Mouse (Mus musculus) hindbrain, embryonic 13.5 days (tissue): ENCODE results near the gene Sostdc1. TPM values are rescaled to one million over a fixed set of nuclear protein-coding genes. Genes with fewer than 3 reads are reported as not detected.

Source experiments
- ATAC-seq: fragments of 200-750 bp; cut with Nextera tagmentation; 2 replicates; pipeline ENCODE4 v1.8.0; 2017; ENCODE audit warnings: moderate TSS enrichment; ENCODE audit not compliant: low FRiP score
- H3K27ac ChIP-seq: fragments of 300-500 bp; sonication (generic); 2 replicates; pipeline ENCODE4 v1.5.1; 2015; ENCODE audit warnings: inconsistent platforms, mild to moderate bottlenecking, moderate library complexity
- H3K27me3 ChIP-seq: fragments of 300-500 bp; sonication (generic); 2 replicates; pipeline ENCODE4 v1.6.1; 2015; ENCODE audit warnings: mild to moderate bottlenecking, inconsistent platforms
- H3K36me3 ChIP-seq: fragments of 300-500 bp; sonication (generic); 2 replicates; pipeline ENCODE4 v1.6.1; 2015; ENCODE audit warnings: mild to moderate bottlenecking, inconsistent platforms
- H3K4me1 ChIP-seq: fragments of 300-500 bp; sonication (generic); replicated peaks from 2 replicates; pipeline ENCODE4 v1.6.1; 2015; ENCODE audit warnings: inconsistent platforms
- H3K4me2 ChIP-seq: fragments of 300-500 bp; sonication (generic); 2 replicates; pipeline ENCODE4 v1.6.1; 2015; ENCODE audit warnings: inconsistent platforms, mild to moderate bottlenecking, moderate library complexity
- H3K4me3 ChIP-seq: fragments of 300-500 bp; sonication (generic); 2 replicates; pipeline ENCODE4 v1.5.1; 2015; ENCODE audit warnings: mild to moderate bottlenecking, inconsistent platforms
- H3K9ac ChIP-seq: fragments of 300-500 bp; sonication (generic); 2 replicates; pipeline ENCODE4 v1.6.1; 2015; ENCODE audit warnings: mild to moderate bottlenecking, inconsistent platforms
- H3K9me3 ChIP-seq: fragments of 300-500 bp; sonication (generic); 2 replicates; pipeline ENCODE4 v1.6.1; 2016; ENCODE audit warnings: inconsistent platforms
- WGBS: fragments of 180-500 bp; shearing (Covaris S2); methylation state at CpG from one replicate; pipeline ENCODE4 v1.1.7; 2015; 5-methylcytosine and 5-hydroxymethylcytosine counted together
- polyA plus RNA-seq: library from polyadenylated mRNA; unstranded; fragments of >200 nt; fragmentation: Nextera tagmentation; extraction: Ambion mirVana; gene quantifications from 2 replicates; pipeline ENCODE4 v1.2.1, GENCODE M21; 2015

Sostdc1 gene
- 11.2 and 21.2 TPM in 2 replicates for polyA plus RNA-seq

- H3K27ac ChIP-seq: no peak within 1 kb of the TSS
- peak within 1 kb of the TSS; percentile 10; the same call in 1 of the 2 replicates for H3K4me3 ChIP-seq
- ATAC-seq: no peak
- H3K9ac ChIP-seq: 0 out of 2 replicates have a peak within 1 kb of the TSS, but pooled peaks have one; percentile 25
- 0 out of 2 replicates have a peak, but pooled peaks cover 10% of the 10 kb centered on the region for H3K27me3 ChIP-seq
- WGBS: 9% methylated on average over 7 of the region's 7 CpGs
- peaks cover 12% of the 10 kb centered on the region; the same call in 1 of the 2 replicates for H3K4me1 ChIP-seq
- H3K36me3 ChIP-seq: no peaks in the 10 kb centered on the region
- no peaks in the 10 kb centered on the region for H3K9me3 ChIP-seq
- peak within 1 kb of the TSS; percentile 34 for H3K4me2 ChIP-seq
Measured at GRCm38 (mm10) chr12:36313916-36314315, at the start of gene Sostdc1. Gene Sostdc1, plus strand, starts transcription at chr12:36314139.

GRCm38 (mm10) chr12:36267670-36268246 is 46.2 kb upstream of the Sostdc1 start:
- no peak overlapping the region for H3K9ac ChIP-seq
- H3K36me3 ChIP-seq: no peaks in the 10 kb centered on the region
- H3K4me1 ChIP-seq: no peaks in the 10 kb centered on the region
- H3K4me3 ChIP-seq: no peak overlapping the region
- H3K4me2 ChIP-seq: no peak overlapping the region
- no peaks in the 10 kb centered on the region for H3K27me3 ChIP-seq
- WGBS: 89% methylated on average over 8 of the region's 8 CpGs
- no peak for ATAC-seq
- H3K9me3 ChIP-seq: no peaks in the 10 kb centered on the region
- H3K27ac ChIP-seq: no peak overlapping the region

- no peak for ATAC-seq
- Histone ChIP-seq H3K36me3 (no peaks in the 10 kb centered on the region), H3K27ac (no peak overlapping the region), H3K9ac (no peak overlapping the region), H3K4me3 (no peak overlapping the region), H3K4me1 (no peaks in the 10 kb centered on the region), H3K9me3 (no peaks in the 10 kb centered on the region), H3K27me3 (no peaks in the 10 kb centered on the region), H3K4me2 (no peak overlapping the region)
- WGBS: 80% methylated on average over 3 of the region's 3 CpGs
Measured at GRCm38 (mm10) chr12:36274823-36275222, 39.1 kb upstream of the Sostdc1 start.

- no peak overlapping the region for H3K27ac ChIP-seq
- WGBS: 88% methylated on average over 8 of the region's 8 CpGs
- H3K4me1 ChIP-seq: no peaks in the 10 kb centered on the region
- H3K9me3 ChIP-seq: no peaks in the 10 kb centered on the region
- 0 out of 2 replicates have a peak, but pooled peaks cover 3% of the 10 kb centered on the region for H3K27me3 ChIP-seq
- no peak overlapping the region for H3K4me3 ChIP-seq
- ATAC-seq: no peak
- H3K4me2 ChIP-seq: no peak overlapping the region
- H3K36me3 ChIP-seq: no peaks in the 10 kb centered on the region
- H3K9ac ChIP-seq: no peak overlapping the region
Measured at GRCm38 (mm10) chr12:36289634-36290033, 24.3 kb upstream of the Sostdc1 start.

- Histone ChIP-seq H3K36me3 (no peaks in the 10 kb centered on the region), H3K9ac (no peak overlapping the region), H3K4me3 (no peak overlapping the region), H3K27me3 (0 out of 2 replicates have a peak, but pooled peaks cover 3% of the 10 kb centered on the region), H3K4me1 (no peaks in the 10 kb centered on the region), H3K27ac (no peak overlapping the region), H3K4me2 (no peak overlapping the region), H3K9me3 (no peaks in the 10 kb centered on the region)
- no peak for ATAC-seq
- WGBS: 77% methylated on average over 4 of the region's 4 CpGs
Measured at GRCm38 (mm10) chr12:36290465-36290864, 23.5 kb upstream of the Sostdc1 start.

- H3K4me1 ChIP-seq: no peaks in the 10 kb centered on the region
- 80% methylated on average over 6 of the region's 6 CpGs for WGBS
- H3K36me3 ChIP-seq: no peaks in the 10 kb centered on the region
- no peak overlapping the region for H3K9ac ChIP-seq
- H3K27ac ChIP-seq: no peak overlapping the region
- H3K27me3 ChIP-seq: 0 out of 2 replicates have a peak, but pooled peaks cover 3% of the 10 kb centered on the region
- no peak overlapping the region for H3K4me3 ChIP-seq
- H3K4me2 ChIP-seq: no peak overlapping the region
- H3K9me3 ChIP-seq: no peaks in the 10 kb centered on the region
- no peak for ATAC-seq
Measured at GRCm38 (mm10) chr12:36291346-36291745, 22.6 kb upstream of the Sostdc1 start.

GRCm38 (mm10) chr12:36302326-36302725 is 11.6 kb upstream of the Sostdc1 start:
- Histone ChIP-seq H3K27ac (no peak overlapping the region), H3K4me2 (no peak overlapping the region), H3K4me1 (no peaks in the 10 kb centered on the region), H3K9me3 (no peaks in the 10 kb centered on the region), H3K36me3 (no peaks in the 10 kb centered on the region), H3K4me3 (no peak overlapping the region), H3K27me3 (no peaks in the 10 kb centered on the region), H3K9ac (no peak overlapping the region)
- 84% methylated on average over 12 of the region's 12 CpGs for WGBS
- ATAC-seq: no peak

GRCm38 (mm10) chr12:36302905-36303642 is 10.9 kb upstream of the Sostdc1 start:
- Histone ChIP-seq H3K36me3 (no peaks in the 10 kb centered on the region), H3K4me1 (no peaks in the 10 kb centered on the region), H3K27ac (no peak overlapping the region), H3K9me3 (no peaks in the 10 kb centered on the region), H3K4me3 (no peak overlapping the region), H3K4me2 (no peak overlapping the region), H3K27me3 (no peaks in the 10 kb centered on the region), H3K9ac (no peak overlapping the region)
- no peak for ATAC-seq
- 83% methylated on average over 8 of the region's 8 CpGs for WGBS

- no peak overlapping the region for H3K27ac ChIP-seq
- H3K9ac ChIP-seq: no peak overlapping the region
- no peak overlapping the region for H3K4me3 ChIP-seq
- ATAC-seq: no peak
- H3K4me2 ChIP-seq: no peak overlapping the region
- H3K27me3 ChIP-seq: no peaks in the 10 kb centered on the region
- no peaks in the 10 kb centered on the region for H3K4me1 ChIP-seq
- WGBS: 89% methylated on average over 6 of the region's 6 CpGs
- H3K9me3 ChIP-seq: no peaks in the 10 kb centered on the region
- H3K36me3 ChIP-seq: no peaks in the 10 kb centered on the region
Measured at GRCm38 (mm10) chr12:36308737-36309420, 5.1 kb upstream of the Sostdc1 start.

GRCm38 (mm10) chr12:36313015-36313414 is 924 bp upstream of the Sostdc1 start:
- H3K4me1 ChIP-seq: peaks cover 12% of the 10 kb centered on the region; the same call in 1 of the 2 replicates
- no peak overlapping the region for H3K9ac ChIP-seq
- ATAC-seq: no peak
- H3K9me3 ChIP-seq: no peaks in the 10 kb centered on the region
- no peak overlapping the region for H3K4me3 ChIP-seq
- no peak overlapping the region for H3K4me2 ChIP-seq
- WGBS: 37% methylated on average over 2 of the region's 2 CpGs
- no peaks in the 10 kb centered on the region for H3K36me3 ChIP-seq
- 0 out of 2 replicates have a peak, but pooled peaks cover 6% of the 10 kb centered on the region for H3K27me3 ChIP-seq
- no peak overlapping the region for H3K27ac ChIP-seq

- H3K9ac ChIP-seq: 0 out of 2 replicates have a peak overlapping the region, but pooled peaks have one; percentile 25
- 73% methylated on average over 7 of the region's 7 CpGs for WGBS
- H3K36me3 ChIP-seq: no peaks in the 10 kb centered on the region
Measured at GRCm38 (mm10) chr12:36314446-36314845, 507 bp downstream of the Sostdc1 start.

GRCm38 (mm10) chr12:36315527-36315926 is 1.6 kb downstream of the Sostdc1 start:
- H3K4me1 ChIP-seq: peaks cover 12% of the 10 kb centered on the region; the same call in 1 of the 2 replicates
- H3K4me2 ChIP-seq: no peak overlapping the region
- 0 out of 2 replicates have a peak, but pooled peaks cover 10% of the 10 kb centered on the region for H3K27me3 ChIP-seq
- ATAC-seq: no peak
- 80% methylated on average over 3 of the region's 3 CpGs for WGBS
- no peaks in the 10 kb centered on the region for H3K9me3 ChIP-seq
- no peak overlapping the region for H3K27ac ChIP-seq
- no peaks in the 10 kb centered on the region for H3K36me3 ChIP-seq
- H3K9ac ChIP-seq: no peak overlapping the region
- H3K4me3 ChIP-seq: peak overlapping the region; percentile 7; the same call in 1 of the 2 replicates

More at GRCm38 (mm10) chr12:36314446-36314845, 507 bp downstream of the Sostdc1 start:
- Histone ChIP-seq H3K27me3 (0 out of 2 replicates have a peak, but pooled peaks cover 10% of the 10 kb centered on the region), H3K4me3 (peak overlapping the region; percentile 10; the same call in 1 of the 2 replicates), H3K27ac (no peak overlapping the region), H3K4me1 (peaks cover 12% of the 10 kb centered on the region; the same call in 1 of the 2 replicates), H3K9me3 (no peaks in the 10 kb centered on the region), H3K4me2 (peak overlapping the region; percentile 34)
- ATAC-seq: no peak
